Mouse (Mus musculus): ENCODE measurements around the gene Gpsm3. TPM values are rescaled to one million over a fixed set of nuclear protein-coding genes. Genes with fewer than 3 reads are reported as not detected.

Gpsm3 gene
- polyA plus RNA-seq, 1 experiment from 2014 or later = 3.4 TPM

DNA sequence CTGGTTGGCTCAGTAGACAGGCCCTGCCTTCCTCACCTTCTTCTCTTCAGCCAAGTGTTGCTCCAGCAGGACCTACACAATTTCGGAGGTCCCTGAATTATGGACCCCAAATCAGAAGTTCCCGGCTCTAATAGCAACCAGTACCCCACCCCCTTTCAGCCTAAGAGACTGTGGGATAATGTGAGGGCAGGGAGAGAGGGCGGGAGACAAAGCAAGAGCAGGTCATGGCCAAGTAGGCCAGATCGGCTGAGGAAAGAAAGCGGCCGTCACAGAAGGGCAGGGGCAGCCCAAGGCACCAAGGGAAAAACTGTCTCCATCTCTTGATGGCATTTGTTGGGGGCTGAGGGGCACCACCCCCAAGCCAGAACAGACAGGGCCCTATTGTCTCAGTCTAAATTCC is 26.3 kb downstream of the Gpsm3 start, which contains the start of gene Egfl8:
Gene Egfl8, minus strand, starts transcription at position 101 of the 400 bp plus-strand sequence.
- Histone ChIP-seq H3K4me3 (ENCODE audit: low read length) (no peak within 1 kb of the TSS), H3K9ac (ENCODE audit: low read depth, low read length) (no peak within 1 kb of the TSS), H3K9me3 (ENCODE audit: control insufficient read depth, low read length) (no peaks in the 10 kb centered on the region), H3K4me2 (ENCODE audit: low read length) (no peak within 1 kb of the TSS), H3K27ac (ENCODE audit: low read depth, low read length) (no peak within 1 kb of the TSS), H3K27me3 (replicated peaks; ENCODE audit: control insufficient read depth, insufficient read depth, low read length) (no peaks in the 10 kb centered on the region), H3K36me3 (ENCODE audit: control insufficient read depth, insufficient read depth, low read length) (peaks cover 20% of the 10 kb centered on the region), H3K4me1 (ENCODE audit: control insufficient read depth, insufficient read depth, low read depth, low read length) (no peaks in the 10 kb centered on the region)
- no peak for ATAC-seq
- 58% methylated on average over 6 of the region's 6 CpGs for WGBS

DNA sequence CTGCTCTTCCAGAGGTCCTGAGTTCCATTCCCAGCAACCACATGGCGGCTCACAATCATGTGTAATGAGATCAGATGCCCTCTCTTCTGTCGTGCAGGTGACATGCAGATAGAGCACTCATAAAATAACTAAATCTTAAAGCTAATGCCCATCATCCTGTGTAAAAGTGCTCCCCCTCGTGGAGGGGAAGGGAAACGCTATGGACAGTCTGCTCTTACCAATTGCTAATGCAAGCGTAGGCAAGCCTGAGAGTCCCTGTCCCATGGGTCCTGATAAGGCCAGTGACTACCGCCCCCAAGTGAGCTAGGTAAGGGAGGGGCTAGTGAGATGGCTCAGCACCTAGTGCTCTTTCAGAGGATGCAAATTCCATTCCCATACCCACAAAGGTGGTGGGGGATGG is 29.4 kb downstream of the Gpsm3 start:
- no peaks in the 10 kb centered on the region for H3K4me1 ChIP-seq (ENCODE audit: control insufficient read depth, insufficient read depth, low read depth, low read length)
- H3K4me2 ChIP-seq (ENCODE audit: low read length) = no peak overlapping the region
- H3K27me3 ChIP-seq (replicated peaks; ENCODE audit: control insufficient read depth, insufficient read depth, low read length) = no peaks in the 10 kb centered on the region
- 22% methylated on average over 6 of the region's 6 CpGs for WGBS
- no peak for ATAC-seq
- H3K4me3 ChIP-seq (ENCODE audit: low read length) = no peak overlapping the region
- H3K27ac ChIP-seq (ENCODE audit: low read depth, low read length) = no peak overlapping the region
- H3K9me3 ChIP-seq (ENCODE audit: control insufficient read depth, low read length) = no peaks in the 10 kb centered on the region
- H3K36me3 ChIP-seq (ENCODE audit: control insufficient read depth, insufficient read depth, low read length) = peaks cover 13% of the 10 kb centered on the region
- H3K9ac ChIP-seq (ENCODE audit: low read depth, low read length) = no peak overlapping the region

DNA sequence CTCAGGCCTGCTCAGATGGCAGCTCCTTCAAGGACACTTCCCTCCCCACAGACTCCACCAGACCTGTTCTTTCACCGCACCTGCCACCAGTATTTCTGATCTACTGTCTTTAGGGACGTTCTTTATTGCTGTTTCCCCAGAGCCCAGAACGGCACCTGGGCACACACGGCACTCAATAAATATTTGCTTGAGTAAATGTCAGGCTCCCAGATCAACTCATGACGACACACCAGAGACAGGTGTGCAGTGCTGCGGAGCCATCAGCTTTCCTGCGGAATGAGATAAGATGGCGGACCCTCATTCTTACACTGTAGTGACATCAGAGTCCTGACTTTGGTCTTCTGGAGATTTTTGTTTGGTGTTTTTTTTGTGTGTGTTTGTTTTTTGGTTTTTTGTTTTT is 31.4 kb downstream of the Gpsm3 start:
- H3K9ac ChIP-seq (ENCODE audit: low read depth, low read length) = no peak overlapping the region
- no peak overlapping the region for H3K27ac ChIP-seq (ENCODE audit: low read depth, low read length)
- 86% methylated on average over 8 of the region's 8 CpGs for WGBS
- no peak overlapping the region for H3K4me3 ChIP-seq (ENCODE audit: low read length)
- H3K4me2 ChIP-seq (ENCODE audit: low read length) = no peak overlapping the region
- H3K36me3 ChIP-seq (ENCODE audit: control insufficient read depth, insufficient read depth, low read length) = peaks cover 11% of the 10 kb centered on the region; the same call in 1 of the 2 replicates
- no peak for ATAC-seq
- no peaks in the 10 kb centered on the region for H3K27me3 ChIP-seq (replicated peaks; ENCODE audit: control insufficient read depth, insufficient read depth, low read length)
- no peaks in the 10 kb centered on the region for H3K9me3 ChIP-seq (ENCODE audit: control insufficient read depth, low read length)
- peaks cover under 1% of the 10 kb centered on the region for H3K4me1 ChIP-seq (ENCODE audit: control insufficient read depth, insufficient read depth, low read depth, low read length)

GRCm38 (mm10) chr17:34623161-34623560 is 33.6 kb downstream of the Gpsm3 start:
- ATAC-seq = no peak
- Histone ChIP-seq H3K4me3 (ENCODE audit: low read length) (no peak overlapping the region), H3K9ac (ENCODE audit: low read depth, low read length) (no peak overlapping the region), H3K27me3 (replicated peaks; ENCODE audit: control insufficient read depth, insufficient read depth, low read length) (no peaks in the 10 kb centered on the region), H3K4me1 (ENCODE audit: control insufficient read depth, insufficient read depth, low read depth, low read length) (peaks cover 8% of the 10 kb centered on the region), H3K27ac (ENCODE audit: low read depth, low read length) (no peak overlapping the region), H3K36me3 (ENCODE audit: control insufficient read depth, insufficient read depth, low read length) (peaks cover 11% of the 10 kb centered on the region; the same call in 1 of the 2 replicates), H3K9me3 (ENCODE audit: control insufficient read depth, low read length) (no peaks in the 10 kb centered on the region), H3K4me2 (ENCODE audit: low read length) (no peak overlapping the region)
- WGBS = 85% methylated on average over 9 of the region's 9 CpGs

DNA sequence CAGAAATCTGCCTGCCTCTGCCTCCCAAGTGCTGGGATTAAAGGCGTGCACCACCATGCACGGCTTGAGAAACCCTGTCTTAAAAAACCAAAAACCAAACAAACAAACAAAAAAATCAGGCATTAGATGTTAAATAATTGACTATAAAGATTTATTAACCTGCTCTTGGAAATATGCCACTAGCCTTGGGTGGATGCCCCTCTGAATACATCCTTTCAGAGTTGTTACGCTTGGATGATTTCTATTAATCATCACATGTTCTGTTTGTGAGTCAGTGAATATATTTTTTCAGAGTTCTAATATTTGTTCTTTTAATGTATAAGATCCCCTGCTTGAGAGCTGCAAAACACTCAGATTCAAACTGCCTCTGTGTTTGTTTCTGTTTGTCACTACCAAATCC is 35.4 kb downstream of the Gpsm3 start:
- H3K4me3 ChIP-seq (ENCODE audit: low read length) = no peak overlapping the region
- WGBS = 99% methylated on average over 3 of the region's 3 CpGs
- peaks cover 25% of the 10 kb centered on the region for H3K4me1 ChIP-seq (ENCODE audit: control insufficient read depth, insufficient read depth, low read depth, low read length)
- no peaks in the 10 kb centered on the region for H3K9me3 ChIP-seq (ENCODE audit: control insufficient read depth, low read length)
- no peaks in the 10 kb centered on the region for H3K27me3 ChIP-seq (replicated peaks; ENCODE audit: control insufficient read depth, insufficient read depth, low read length)
- no peak overlapping the region for H3K27ac ChIP-seq (ENCODE audit: low read depth, low read length)
- no peak for ATAC-seq
- H3K36me3 ChIP-seq (ENCODE audit: control insufficient read depth, insufficient read depth, low read length) = peaks cover 11% of the 10 kb centered on the region; the same call in 1 of the 2 replicates
- H3K9ac ChIP-seq (ENCODE audit: low read depth, low read length) = no peak overlapping the region
- H3K4me2 ChIP-seq (ENCODE audit: low read length) = no peak overlapping the region

- Histone ChIP-seq H3K9ac (ENCODE audit: low read depth, low read length) (peak overlapping the region; percentile 76), H3K27ac (ENCODE audit: low read depth, low read length) (peak overlapping the region; percentile 95), H3K4me3 (ENCODE audit: low read length) (peak overlapping the region; percentile 62), H3K27me3 (replicated peaks; ENCODE audit: control insufficient read depth, insufficient read depth, low read length) (no peaks in the 10 kb centered on the region), H3K4me1 (ENCODE audit: control insufficient read depth, insufficient read depth, low read depth, low read length) (peaks cover 35% of the 10 kb centered on the region), H3K36me3 (ENCODE audit: control insufficient read depth, insufficient read depth, low read length) (0 out of 2 replicates have a peak, but pooled peaks cover 8% of the 10 kb centered on the region), H3K4me2 (ENCODE audit: low read length) (peak overlapping the region; percentile 84), H3K9me3 (ENCODE audit: control insufficient read depth, low read length) (no peaks in the 10 kb centered on the region)
- no peak for ATAC-seq
- WGBS = 47% methylated on average over 16 of the region's 16 CpGs
These were observed 36.6 kb downstream of the Gpsm3 start for GRCm38 (mm10) chr17:34626062-34626772.

GRCm38 (mm10) chr17:34626773-34627092 is 37.1 kb downstream of the Gpsm3 start:
- peak; percentile 44 for ATAC-seq
- H3K27me3 ChIP-seq (replicated peaks; ENCODE audit: control insufficient read depth, insufficient read depth, low read length) = peaks cover 2% of the 10 kb centered on the region; the same call in 1 of the 2 replicates
- no peaks in the 10 kb centered on the region for H3K9me3 ChIP-seq (ENCODE audit: control insufficient read depth, low read length)
- H3K4me2 ChIP-seq (ENCODE audit: low read length) = peak overlapping the region; percentile 84
- H3K9ac ChIP-seq (ENCODE audit: low read depth, low read length) = peak overlapping the region; percentile 76
- peak overlapping the region; percentile 62 for H3K4me3 ChIP-seq (ENCODE audit: low read length)
- H3K36me3 ChIP-seq (ENCODE audit: control insufficient read depth, insufficient read depth, low read length) = 0 out of 2 replicates have a peak, but pooled peaks cover 8% of the 10 kb centered on the region
- 0% methylated on average over 16 of the region's 18 CpGs for WGBS
- peak overlapping the region; percentile 95 for H3K27ac ChIP-seq (ENCODE audit: low read depth, low read length)
- H3K4me1 ChIP-seq (ENCODE audit: control insufficient read depth, insufficient read depth, low read depth, low read length) = peaks cover 37% of the 10 kb centered on the region

GRCm38 (mm10) chr17:34627093-34627942 is 37.7 kb downstream of the Gpsm3 start:
- 0 out of 2 replicates have a peak, but pooled peaks cover 8% of the 10 kb centered on the region for H3K36me3 ChIP-seq (ENCODE audit: control insufficient read depth, insufficient read depth, low read length)
- no peaks in the 10 kb centered on the region for H3K9me3 ChIP-seq (ENCODE audit: control insufficient read depth, low read length)
- ATAC-seq = peak; percentile 81
- H3K27me3 ChIP-seq (replicated peaks; ENCODE audit: control insufficient read depth, insufficient read depth, low read length) = peaks cover 3% of the 10 kb centered on the region; the same call in 1 of the 2 replicates
- peak overlapping the region; percentile 62 for H3K4me3 ChIP-seq (ENCODE audit: low read length)
- under 1% methylated on average over 43 of the region's 45 CpGs for WGBS
- peak overlapping the region; percentile 76 for H3K9ac ChIP-seq (ENCODE audit: low read depth, low read length)
- peak overlapping the region; percentile 84 for H3K4me2 ChIP-seq (ENCODE audit: low read length)
- H3K4me1 ChIP-seq (ENCODE audit: control insufficient read depth, insufficient read depth, low read depth, low read length) = peaks cover 43% of the 10 kb centered on the region
- peak overlapping the region; percentile 95 for H3K27ac ChIP-seq (ENCODE audit: low read depth, low read length)

Measured in hindbrain, embryonic 16.5 days (tissue).